Mouse (Mus musculus) G1E-ER4 (cell line): ENCODE results near the gene Aatf. TPM values are rescaled to one million over a fixed set of nuclear protein-coding genes. Genes with fewer than 3 reads are reported as not detected.

Experiments
- GATA1 ChIP-seq: IDR thresholded peaks from one replicate; pipeline ENCODE4 v1.8.0; 2012; ENCODE audit warnings: low read length, inconsistent platforms
- polyA plus RNA-seq: library from polyadenylated mRNA; stranded (reverse); fragments of >175 nt; gene quantifications from 2 replicates; pipeline ENCODE4 v1.2.3, GENCODE M21; 2012

Aatf gene
- polyA plus RNA-seq, 1 experiment = 58.7 TPM

DNA sequence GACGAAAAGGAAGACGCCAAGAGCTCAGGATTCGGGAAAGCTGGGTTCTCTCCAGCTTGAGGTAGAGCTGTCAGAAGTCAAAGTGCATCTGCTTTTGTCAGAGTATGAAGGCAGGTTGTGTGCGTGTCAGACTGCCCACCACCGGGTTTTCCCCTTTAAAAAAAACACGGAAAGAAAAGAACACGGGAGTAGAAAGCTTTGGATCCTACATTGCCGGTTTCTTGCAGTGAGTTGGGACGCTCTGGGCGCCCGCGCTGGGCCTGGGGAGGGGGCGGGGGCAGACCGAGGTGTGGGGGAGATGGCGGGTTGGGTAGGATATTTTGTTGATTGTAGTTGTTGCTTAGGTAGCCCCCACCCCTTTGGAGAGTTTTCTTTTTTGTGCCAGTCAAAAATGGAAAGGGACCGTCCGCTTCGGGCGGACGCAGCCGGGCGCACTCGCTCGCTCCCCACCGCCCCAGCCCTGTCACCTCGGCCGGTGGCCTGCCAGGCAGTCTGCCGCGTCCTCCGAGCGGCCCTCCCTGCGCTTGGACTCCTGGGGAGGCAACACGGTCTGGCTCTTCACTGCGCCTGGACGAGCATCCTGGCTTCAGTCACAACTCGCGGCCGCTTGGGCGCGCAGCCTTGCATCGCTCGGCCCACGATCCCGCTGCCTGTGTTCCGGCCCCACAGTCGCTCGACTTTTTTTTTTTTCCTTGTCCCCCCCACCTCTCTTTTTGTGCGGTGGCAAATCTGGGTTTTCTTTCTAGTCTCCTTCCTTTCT is 11.4 kb upstream of the Aatf start:
- no peak for TF ChIP-seq GATA1

DNA sequence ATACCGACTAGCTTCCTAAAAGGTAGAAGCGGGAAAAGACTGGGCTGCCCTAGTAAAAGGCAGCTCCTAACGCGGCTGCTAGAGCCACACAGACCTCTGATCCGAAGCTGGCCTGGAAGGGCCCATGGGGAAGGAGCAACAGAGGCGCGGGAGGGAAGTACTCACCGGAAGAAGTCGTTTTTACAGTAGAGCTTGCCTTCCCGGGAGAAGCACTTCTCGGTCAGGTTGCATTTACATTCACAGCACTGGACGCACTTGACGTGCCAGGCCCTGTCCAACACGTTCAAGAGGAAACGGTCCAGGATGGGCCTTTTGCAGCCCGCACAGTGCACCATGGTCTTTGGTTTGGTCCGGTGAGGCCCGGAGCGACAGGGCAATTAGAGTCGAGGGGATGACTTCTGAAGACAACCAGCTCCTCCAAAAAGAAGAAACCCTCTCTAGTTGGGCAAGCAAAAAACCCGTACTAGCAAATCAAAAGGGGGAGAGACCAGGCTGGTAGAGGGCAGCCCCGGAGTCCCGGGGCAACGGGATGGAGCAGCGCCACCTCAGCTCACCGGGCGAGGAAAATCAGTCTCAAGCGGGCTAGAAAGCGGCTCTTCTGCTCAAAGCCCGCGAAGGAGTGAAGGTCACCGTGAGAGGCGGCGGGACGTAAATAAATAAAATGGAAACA is 10.7 kb upstream of the Aatf start:
- no peak for TF ChIP-seq GATA1

GRCm38 (mm10) chr11:84523321-84523831 is 10.1 kb upstream of the Aatf start:
- TF ChIP-seq GATA1 = no peak

GRCm38 (mm10) chr11:84522577-84523320 is 9.4 kb upstream of the Aatf start:
- no peak for TF ChIP-seq GATA1

GRCm38 (mm10) chr11:84521751-84522299 is 8.5 kb upstream of the Aatf start:
- TF ChIP-seq GATA1 = no peak

- TF ChIP-seq GATA1 = no peak
Measured at GRCm38 (mm10) chr11:84521071-84521390, 7.7 kb upstream of the Aatf start.

DNA sequence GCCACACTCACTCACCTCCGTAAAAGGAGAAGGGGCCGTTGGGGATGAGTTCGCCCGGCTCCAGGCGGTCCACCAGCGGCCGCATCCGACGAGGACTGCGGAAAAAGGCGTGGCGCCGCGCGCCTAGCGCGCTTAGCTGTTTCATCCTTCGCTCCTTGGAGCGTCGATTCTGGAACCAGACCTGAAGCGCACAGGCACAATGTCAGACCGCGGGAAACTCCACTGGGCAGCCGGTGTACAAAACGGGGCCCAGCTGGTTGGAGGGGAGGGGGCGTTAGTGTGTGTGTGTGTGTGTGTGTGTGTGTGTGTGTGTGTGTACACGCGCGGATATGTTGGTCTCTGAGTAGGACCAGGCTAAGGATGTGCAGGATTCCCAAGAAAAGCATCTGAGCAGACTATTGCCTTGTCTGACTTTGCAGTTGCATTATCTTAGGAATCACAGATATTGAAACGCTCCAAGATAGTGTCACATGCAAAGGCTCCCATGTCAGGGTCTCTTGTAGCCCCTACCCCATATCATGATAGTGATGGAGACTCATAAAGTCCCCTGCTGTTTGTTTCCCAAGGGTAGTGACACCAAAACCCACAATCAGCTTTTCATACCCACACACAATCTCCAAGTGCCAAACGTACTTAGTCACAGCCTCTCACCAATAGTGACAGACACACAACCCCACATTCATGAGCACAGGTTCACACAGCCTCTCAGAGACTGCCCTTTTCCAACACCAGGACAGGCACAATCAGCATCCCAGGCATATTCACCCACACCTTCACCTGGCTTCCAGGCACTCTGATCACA is 7.1 kb upstream of the Aatf start:
- TF ChIP-seq GATA1 = no peak

DNA sequence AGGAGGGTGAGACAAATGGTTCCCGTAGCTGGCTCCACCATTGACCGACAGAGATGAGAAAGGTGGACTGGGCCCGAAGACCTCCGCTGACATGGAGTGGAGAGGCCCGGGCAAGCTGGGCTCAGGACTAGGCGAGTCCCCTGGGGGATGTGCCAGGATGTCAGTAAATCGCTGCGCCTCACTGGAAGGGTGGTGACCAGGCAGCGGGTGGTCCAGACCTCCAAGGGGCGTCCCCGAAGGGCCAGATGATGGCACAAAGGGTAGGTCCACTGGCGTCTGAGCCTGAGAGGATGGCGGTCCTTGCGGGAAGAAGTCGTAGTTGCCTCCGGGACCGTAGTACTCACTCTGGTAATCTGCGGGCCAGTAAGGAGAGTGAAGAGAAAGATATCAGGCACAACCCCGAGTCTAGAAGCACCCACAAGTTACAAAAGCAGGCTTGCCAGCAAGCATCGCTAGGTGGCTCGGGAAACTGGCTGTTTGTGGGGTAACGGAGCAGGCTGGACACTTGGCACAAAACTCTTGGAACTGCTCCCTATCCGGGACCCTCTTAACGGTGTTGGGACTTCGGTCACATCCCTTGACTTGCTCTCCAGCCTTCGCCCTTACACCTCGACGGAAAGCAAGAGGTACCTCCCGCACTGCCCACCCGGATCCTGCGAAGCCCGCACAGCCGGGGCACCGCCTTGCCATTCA is 6.4 kb upstream of the Aatf start:
- no peak for TF ChIP-seq GATA1

DNA sequence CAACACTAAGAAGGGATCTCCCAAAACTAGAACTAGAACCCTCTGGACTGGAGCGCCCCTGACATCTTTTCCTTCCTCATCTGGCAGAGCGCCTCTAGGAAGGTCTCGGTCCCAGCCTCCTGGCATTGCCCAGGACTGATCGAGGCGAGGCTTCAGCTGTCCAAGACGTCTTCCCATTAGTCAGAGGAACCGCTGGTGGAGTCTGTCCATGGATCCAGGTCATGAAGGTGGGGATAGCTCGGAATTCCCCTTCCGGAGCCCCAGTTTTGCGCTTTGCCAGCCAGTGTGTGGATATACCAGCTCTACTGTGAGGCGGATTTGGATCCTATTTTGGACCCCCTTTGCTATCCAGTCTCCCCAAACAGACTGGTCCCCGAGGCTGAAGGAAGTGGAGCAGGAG is 5.7 kb upstream of the Aatf start:
- TF ChIP-seq GATA1 = no peak

DNA sequence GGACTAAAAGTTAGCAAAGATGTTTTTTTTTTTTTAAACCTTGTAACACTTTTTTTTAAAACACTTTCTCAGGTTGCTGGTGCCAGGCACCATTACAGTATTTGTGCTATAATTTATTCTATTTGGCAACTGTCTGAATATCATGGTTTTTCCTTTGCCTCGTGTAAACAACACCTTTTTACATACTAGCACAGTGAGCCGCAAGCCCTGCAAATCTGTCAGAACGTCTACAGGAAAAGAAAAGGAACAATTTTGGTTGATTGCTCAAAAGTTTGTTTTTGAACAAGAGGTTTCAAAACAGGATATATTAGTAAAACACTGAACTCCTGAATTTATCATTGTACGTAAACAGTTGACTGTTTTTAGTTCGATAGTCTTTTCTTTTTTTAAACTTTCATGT is 4.9 kb upstream of the Aatf start:
- no peak for TF ChIP-seq GATA1

DNA sequence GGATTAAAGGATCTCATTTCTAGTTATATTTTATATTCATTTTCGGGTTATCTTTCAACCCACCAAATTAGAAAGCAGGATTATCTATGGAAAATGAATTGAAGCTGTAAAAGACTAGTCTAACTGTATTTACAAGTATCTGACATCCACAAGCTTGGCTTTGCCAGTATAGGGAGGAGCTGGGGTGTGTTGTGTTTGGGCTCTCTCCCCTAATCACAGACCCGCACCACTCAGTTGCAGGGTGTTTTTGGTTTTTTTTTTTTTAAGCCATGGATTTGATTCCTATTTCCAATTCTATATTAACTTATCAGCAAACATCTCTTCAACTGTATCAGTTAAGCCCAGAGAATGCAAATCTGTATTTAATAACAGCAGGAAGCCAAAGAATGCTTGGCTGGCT is 4.1 kb upstream of the Aatf start:
- no peak for TF ChIP-seq GATA1

DNA sequence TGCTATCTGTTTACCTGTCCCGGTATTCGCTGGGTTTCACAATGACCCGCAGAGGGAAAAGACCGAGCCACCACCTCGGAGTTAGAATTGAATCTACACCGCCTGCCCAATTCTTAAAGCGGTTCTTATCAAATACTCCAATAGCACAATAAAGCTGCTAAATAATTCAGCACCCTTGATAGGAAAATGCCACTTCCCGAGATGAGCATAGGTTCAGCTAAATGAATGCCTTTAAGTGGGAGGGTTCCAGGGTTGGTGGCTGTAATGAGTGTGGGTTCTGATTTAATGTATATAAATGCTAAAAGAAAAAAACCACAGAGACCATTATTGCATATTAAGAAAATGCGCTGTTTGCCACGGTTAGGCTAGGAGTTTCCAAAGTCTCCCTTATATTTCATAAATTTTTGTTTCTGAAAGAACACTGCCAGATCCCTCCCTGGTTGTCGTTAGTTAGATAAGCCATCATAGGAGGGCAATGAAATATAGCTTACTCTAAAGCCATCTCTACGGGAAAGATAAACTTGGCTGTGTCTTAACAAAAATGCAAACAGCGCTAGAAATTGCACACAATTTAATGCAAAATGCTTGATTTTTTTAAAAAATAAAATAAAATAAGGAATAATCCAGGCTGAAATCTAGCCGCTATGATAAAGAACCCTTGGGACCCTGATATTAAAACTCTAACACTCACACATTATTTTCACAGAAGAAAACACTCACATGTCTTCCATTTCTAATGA is 3.3 kb upstream of the Aatf start:
- TF ChIP-seq GATA1 = no peak

GRCm38 (mm10) chr11:84512031-84512430 is 1.3 kb downstream of the Aatf start:
- TF ChIP-seq GATA1 = no peak

DNA sequence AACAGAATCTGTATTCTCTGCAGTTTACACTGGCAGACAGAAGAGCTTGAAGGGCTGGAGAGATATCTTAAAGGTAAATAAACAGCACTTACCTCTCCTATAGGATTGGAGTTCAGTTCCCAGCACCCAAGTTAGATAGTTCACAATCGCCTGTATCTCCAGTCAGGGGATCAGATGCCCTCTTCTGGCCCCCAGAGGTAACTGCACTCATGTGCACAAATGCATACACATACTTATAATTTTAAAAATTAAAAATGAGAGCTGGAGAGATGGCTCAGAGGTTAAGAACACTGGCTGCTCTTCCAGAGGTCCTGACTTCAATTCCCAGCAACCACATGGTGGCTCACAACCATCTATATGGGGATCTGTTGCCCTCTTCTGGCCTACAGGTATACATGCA is 9.0 kb downstream of the Aatf start:
- no peak for TF ChIP-seq GATA1
